Mouse (Mus musculus): ENCODE results near the gene Npepps. TPM values are rescaled to one million over a fixed set of nuclear protein-coding genes. Genes with fewer than 3 reads are reported as not detected.
"Not testable (repeated sequence)": the region's sequence is repeated elsewhere in the genome, so short reads cannot be mapped to it uniquely, and the experiment has no call there.

The Npepps gene
- total RNA-seq, 2 experiments from 2014 or later, result 51.5 to 56.9 TPM

GRCm38 (mm10) chr11:97189645-97190044 is 90.8 kb downstream of the Npepps start:
- intact Hi-C loops (cut with DNase I); DNase-seq: not testable (repeated sequence)

DNA sequence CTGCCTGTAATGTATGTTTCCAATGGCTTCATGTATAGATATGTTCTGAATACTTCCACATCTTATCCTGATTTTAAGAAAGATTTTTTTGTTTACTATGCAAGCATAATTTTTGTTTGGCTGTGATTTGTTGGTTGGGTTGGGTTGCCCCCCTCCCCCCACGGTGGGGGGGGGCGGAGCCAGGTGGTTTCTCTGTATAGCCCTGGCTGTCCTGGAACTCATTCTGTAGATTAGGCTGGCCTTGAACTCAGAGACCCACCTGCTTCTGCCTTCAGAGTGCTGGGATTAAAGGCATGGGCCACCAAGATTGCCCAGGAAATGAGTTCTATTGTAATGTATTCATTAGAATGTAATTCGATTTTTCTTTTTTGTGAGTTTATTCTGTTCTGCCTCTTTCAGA is 91.2 kb downstream of the Npepps start:
- intact Hi-C loops (cut with DNase I), result no loop called here
- no peak for DNase-seq

- DNase-seq, result no peak
- intact Hi-C loops (cut with DNase I), result no loop called here
Observed at GRCm38 (mm10) chr11:97188643-97188955, 91.8 kb downstream of the Npepps start.

DNA sequence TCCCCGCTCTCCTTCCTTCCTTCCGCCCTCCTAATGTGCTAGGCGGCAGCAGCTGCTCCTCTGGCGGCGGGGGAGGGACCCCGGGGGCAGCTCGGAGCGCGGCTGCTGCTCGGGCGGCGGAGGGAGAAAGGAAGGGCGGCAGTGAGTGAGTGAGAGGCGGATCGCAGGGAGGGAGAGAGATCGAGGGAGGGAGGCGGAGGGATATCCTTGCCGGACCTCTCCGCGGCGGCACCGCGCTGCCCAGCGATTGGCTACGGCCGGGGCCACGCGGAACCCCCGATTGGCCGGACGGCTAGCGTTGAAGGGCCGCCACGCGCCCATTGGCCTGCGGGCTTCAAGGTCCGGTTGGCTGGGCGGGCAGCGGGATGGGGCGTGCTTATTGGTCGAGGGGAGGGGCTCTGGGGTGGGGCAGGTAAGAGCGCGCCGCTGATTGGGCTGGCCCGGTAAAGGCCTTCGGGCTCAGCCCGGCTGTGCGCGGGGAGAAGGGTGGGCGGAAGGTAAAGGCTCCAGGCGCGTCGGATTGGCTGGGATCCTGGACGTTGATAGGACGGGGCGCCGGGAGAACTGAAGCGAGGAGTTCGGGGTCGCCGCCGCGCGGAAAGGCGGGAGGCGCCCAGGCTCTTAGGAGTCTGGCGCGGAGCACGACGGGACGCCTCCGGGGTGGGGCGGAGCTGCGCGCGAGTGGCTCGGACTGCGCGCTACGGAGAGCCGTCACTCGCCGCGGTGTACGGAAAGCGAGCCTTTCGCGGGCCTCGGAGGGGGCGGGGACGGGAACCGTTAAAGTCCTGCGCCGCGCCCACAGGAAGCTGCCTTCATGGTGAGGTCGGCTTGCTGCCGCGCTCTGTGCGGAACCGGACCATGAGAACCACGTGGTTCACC is 92.4 kb downstream of the Npepps start, which contains the start of gene Kpnb1:
TSS of gene Kpnb1 (minus strand) at position 118 of the 879 bp plus-strand sequence.
- peak; percentile 95 to 99 for DNase-seq
- intact Hi-C loops (cut with DNase I), result no loop called here

GRCm38 (mm10) chr11:97186947-97187763 is 93.3 kb downstream of the Npepps start:
- intact Hi-C loops (cut with DNase I), result no loop called here
- peak; percentile 95 to 96 for DNase-seq

GRCm38 (mm10) chr11:97185704-97186614 is 94.5 kb downstream of the Npepps start:
- intact Hi-C loops (cut with DNase I), result no loop called here
- no peak for DNase-seq

DNA sequence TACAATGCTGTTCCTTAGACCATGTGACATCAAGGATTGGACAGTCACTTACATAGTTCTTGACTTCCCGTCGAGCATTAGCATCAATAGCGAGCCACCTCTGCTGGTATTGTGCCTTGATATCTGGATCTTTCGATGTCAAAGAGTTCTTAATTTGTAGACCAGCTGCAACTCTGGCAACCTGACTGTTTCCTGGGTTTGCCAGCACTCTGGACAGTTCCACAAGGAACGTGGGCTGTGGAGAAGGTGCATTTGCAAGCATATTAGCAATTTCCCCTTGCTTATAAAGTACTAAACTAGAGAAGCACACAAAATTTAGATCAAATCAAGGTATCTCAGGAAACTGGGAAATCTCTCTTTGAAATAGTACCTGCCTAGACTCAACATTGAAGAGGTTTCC is 95.6 kb downstream of the Npepps start:
- intact Hi-C loops (cut with DNase I), result no loop called here
- no peak for DNase-seq

DNA sequence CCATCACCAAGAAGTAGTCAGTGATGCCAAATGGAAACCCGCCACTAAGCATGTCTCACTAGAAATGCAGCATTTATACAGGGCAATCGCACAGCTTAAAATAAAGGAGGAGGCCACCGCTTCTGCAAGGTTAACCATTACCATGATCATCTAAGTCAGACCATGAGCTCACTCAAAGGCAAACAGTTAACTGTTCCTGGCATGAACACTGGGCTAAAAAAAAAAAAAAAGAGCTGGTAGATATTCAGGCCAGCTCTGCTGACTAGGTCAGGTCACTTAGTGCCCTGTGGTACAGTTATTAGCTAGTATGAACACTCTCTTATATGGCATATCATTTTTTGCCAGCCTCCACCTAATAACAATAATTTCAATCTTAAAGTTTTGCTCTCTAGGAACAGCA is 98.0 kb downstream of the Npepps start:
- DNase-seq, result no peak

DNA sequence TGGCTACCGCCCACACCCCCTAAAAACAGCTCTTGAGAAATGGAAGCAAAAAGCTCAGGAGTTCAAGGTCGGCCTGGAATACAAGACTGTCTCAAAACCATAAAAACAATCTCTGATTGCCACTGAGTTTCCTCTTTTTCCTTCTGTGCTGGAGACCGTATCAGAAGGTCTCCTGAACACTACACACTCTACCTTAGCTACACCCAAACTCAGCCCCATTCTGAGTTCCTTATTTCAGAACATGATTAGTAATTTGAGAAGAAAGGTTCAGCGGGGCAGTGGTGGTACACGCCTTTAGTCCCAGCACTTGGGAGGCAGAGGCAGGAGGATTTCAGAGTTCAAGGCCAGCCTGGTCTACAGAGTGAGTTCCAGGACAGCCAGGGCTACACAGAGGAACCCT is 99.4 kb downstream of the Npepps start:
- intact Hi-C loops (cut with DNase I), result no loop called here
- no peak for DNase-seq

More for the DNA sequence above, 98.0 kb downstream of the Npepps start:
- intact Hi-C loops (cut with DNase I), result no loop called here

GRCm38 (mm10) chr11:97178198-97178597 is 102.2 kb downstream of the Npepps start:
- intact Hi-C loops (cut with DNase I), result no loop called here
- DNase-seq, result no peak

GRCm38 (mm10) chr11:97176851-97177250 is 103.6 kb downstream of the Npepps start:
- no peak for DNase-seq
- intact Hi-C loops (cut with DNase I), result loop anchor here (2.0 kb wide), 1 partner anchor 76 kb away; no protein-coding TSS in a partner anchor

GRCm38 (mm10) chr11:97175499-97175898 is 104.9 kb downstream of the Npepps start:
- no peak for DNase-seq
- intact Hi-C loops (cut with DNase I), result no loop called here

DNA sequence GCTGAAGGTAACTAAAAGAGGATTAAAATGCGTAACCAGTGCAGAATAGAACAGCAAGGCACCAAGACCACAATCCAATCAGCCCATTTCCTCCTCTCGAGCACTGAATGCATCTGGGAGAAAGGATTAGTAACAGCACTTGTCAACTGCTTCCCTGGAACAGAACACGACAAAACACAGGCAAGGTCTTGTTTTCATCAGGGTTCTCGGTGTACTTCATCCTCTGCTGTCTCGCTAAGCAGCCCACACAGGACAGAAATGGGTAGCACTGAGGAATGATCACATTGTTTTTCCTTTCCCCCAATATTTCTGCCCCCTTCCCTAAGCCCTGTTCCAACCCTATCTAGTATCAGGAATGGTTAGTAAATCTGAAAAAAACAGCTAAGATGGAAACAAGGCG is 120.1 kb downstream of the Npepps start:
- no peak for DNase-seq
- intact Hi-C loops (cut with DNase I), result no loop called here

DNA sequence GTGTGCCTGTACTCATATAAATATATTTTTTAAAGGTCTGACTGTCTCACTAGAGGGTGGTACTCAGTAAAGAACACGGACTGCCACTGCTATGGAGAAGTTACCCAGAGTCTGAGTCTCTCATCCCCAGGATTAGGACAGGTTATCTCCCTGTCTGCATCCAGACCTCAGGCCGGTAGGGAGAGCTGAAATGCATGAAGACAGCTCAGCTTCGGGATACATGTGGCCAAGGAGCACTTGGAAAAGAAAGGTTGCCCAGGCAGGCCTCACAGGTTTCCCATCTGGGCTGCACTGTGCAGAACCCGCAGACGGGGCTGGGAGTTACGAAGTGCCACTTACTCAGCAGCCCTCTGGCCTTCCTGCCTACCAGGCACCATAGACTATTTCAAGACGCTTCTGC is 123.4 kb downstream of the Npepps start:
- no peak for DNase-seq
- intact Hi-C loops (cut with DNase I), result no loop called here

Other genes starting within 250 kb of the Npepps start
- under 1 TPM in 1 of 2 experiments, not detected in 1; 0.20 TPM for gene Lrrc46, start 239.2 kb downstream of the Npepps start, total RNA-seq (2021)
- gene Mrpl10, start 239.1 kb downstream of the Npepps start, total RNA-seq (2021), result 10 to 100 TPM; 40.8 to 45.5 TPM
- 1 to 10 TPM; 2.6 to 2.9 TPM for gene Osbpl7, start 230.0 kb downstream of the Npepps start, total RNA-seq (2021)
- under 1 TPM; 0.44 to 0.69 TPM for gene Tbx21, start 165.3 kb downstream of the Npepps start, total RNA-seq (2021)
- 1 to 10 TPM; 5.9 to 6.6 TPM for gene Tbkbp1, start 129.1 kb downstream of the Npepps start, total RNA-seq (2021)
- gene Kpnb1, start 92.8 kb downstream of the Npepps start, total RNA-seq (2021), result 10 to 100 TPM; 46.2 to 52.3 TPM
- gene Mrpl45, start 35.1 kb upstream of the Npepps start, total RNA-seq (2021), result 10 to 100 TPM; 33.5 to 37.9 TPM
- under 1 TPM in 1 of 2 experiments, not detected in 1; 0.03 TPM for gene Gpr179, start 71.4 kb upstream of the Npepps start, total RNA-seq (2021)
- 10 to 100 TPM; 42.0 to 43.4 TPM for gene Socs7, start 81.9 kb upstream of the Npepps start, total RNA-seq (2021)
- 1 to 10 TPM; 5.4 to 6.6 TPM for gene Arhgap23, start 134.9 kb upstream of the Npepps start, total RNA-seq (2021)
- not detected for gene 4933428G20Rik, start 219.7 kb upstream of the Npepps start, total RNA-seq (2021)

Data from gastrocnemius, postnatal 36 days (tissue).